Mouse (Mus musculus) bone marrow macrophage, adult 2 months (primary cell): Measurements from ENCODE around the gene Wtip.

Source experiments
- CTCF ChIP-seq: IDR thresholded peaks from 2 replicates; pipeline ENCODE4 v1.5.1; 2012; ENCODE audit warnings: low read depth, mild to moderate bottlenecking, low read length, moderate library complexity
- POLR2A ChIP-seq: IDR thresholded peaks from 2 replicates; pipeline ENCODE4 v1.6.1; 2012; ENCODE audit warnings: mild to moderate bottlenecking, low read depth, low read length, borderline replicate concordance

DNA sequence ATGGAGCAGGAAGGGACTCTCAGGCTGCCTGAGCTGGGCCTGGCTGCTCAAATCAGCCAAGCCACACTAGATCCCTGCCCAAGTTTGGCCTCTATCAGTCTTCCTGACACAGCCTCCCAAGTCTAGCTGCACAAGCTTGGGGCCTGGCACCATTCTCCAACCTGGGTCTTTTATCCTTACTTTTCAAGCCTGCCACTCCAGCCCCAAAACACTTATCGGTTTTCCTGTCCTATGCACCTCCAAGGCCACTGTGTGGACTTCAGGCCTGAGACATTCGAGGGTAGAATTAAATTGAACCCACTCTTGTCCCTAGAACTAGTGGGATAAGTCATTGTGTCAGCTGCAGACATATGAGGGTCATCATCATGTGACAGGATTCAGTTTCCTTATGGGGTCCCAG lies 33.1 kb downstream of the Wtip start:
- TF ChIP-seq POLR2A (no peak), CTCF (no peak)
